Mouse (Mus musculus): ENCODE results near the gene Runx1. TPM values are rescaled to one million over a fixed set of nuclear protein-coding genes. Genes with fewer than 3 reads are reported as not detected.

Gene Runx1
- polyA plus RNA-seq, 1 experiment: 38.8 TPM

DNA sequence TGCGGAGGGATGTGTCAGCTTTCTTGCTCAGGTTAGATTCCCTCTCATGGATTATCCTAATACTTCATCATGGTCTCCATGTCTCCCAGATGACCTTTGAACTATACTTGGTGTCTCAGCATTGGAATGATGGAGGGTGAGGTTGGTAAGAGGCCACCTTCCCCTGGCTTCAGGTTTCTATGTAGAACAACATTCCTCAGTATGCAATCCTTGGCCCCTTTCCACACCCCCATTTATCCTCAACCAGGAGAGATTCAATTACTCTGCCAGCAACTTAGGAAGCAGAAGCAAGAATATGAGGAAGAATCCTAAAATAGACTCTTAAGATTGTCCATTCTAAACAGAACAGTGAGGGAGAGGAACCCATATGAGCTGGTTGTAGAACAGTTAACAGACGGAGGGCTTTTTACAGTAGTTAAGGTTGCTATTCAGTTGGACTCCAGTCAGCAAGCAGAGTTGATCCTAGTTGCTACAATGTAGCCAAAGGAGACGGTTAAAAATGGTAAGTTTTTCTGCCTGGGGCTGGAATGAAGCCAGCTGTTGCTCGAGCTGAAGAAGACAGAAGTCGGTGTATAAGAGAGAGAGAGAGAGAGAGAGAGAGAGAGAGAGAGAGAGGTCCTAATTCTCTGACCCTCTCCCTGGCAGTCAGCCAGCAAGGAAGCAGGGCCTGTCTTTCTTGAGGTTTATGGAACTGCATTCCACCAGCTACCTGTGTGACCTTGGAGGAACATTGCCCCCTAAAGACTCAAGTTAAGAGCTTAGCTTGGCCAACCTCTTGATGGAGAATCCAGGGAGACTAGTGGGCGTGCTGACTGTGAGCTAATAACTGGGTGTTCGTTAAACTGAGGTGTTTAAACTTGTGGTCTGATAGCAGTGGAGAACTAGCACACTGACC is 120.1 kb downstream of the Runx1 start:
- peaks cover 81% of the 10 kb centered on the region for H3K79me2 ChIP-seq (ENCODE audit: control insufficient read depth, insufficient read depth)
- no peak for TF ChIP-seq E2F4 (IDR thresholded peaks at IDR 0.05; ENCODE audit: insufficient read depth)
- TF ChIP-seq POLR2AphosphoS2 (IDR thresholded peaks at IDR 0.05; ENCODE audit: insufficient read length, low read depth): no peak
- no peak for TF ChIP-seq TCF3 (IDR thresholded peaks at IDR 0.05; ENCODE audit: insufficient read length, low read depth)
- TF ChIP-seq TCF12 (IDR thresholded peaks at IDR 0.05; ENCODE audit: insufficient read depth, poor library complexity, severe bottlenecking): no peak
- TF ChIP-seq CEBPB (IDR thresholded peaks at IDR 0.05; ENCODE audit: insufficient read depth, poor library complexity, severe bottlenecking): no peak
- TF ChIP-seq MYOD1 (IDR thresholded peaks at IDR 0.05; ENCODE audit: control insufficient read depth in 1 of 3, insufficient read length in 2 of 3, low read depth in 2 of 3): no peak
- no peak for TF ChIP-seq MYOG (IDR thresholded peaks at IDR 0.05; ENCODE audit: control insufficient read depth in 1 of 3, insufficient read depth in 1 of 3, insufficient read length in 2 of 3, low read depth in 2 of 3)
- no peak for TF ChIP-seq USF1 (IDR thresholded peaks at IDR 0.05; ENCODE audit: low read depth)
- no peak for TF ChIP-seq SRF (IDR thresholded peaks at IDR 0.05; ENCODE audit: control insufficient read depth, insufficient read length, low read depth)

DNA sequence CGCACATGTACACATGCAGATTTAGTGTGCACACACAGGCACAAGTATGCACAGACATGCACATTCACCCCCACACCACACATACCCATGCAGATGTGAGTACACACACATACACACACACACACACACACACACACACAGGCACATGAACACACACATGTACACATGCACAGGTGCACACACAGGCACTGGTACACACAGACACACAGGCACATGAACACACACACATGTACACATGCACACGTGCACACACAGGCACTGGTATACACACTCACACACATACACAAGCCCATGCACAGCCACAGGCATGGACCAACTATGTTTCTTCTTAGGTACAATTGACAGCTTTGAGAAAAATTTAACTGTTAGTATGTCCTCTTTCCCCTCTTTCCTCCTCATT is 122.1 kb downstream of the Runx1 start:
- Histone ChIP-seq H3ac (ENCODE audit: control insufficient read depth, insufficient read length) (no peak overlapping the region), H3K79me2 (ENCODE audit: control insufficient read depth, insufficient read depth) (peaks cover 90% of the 10 kb centered on the region), H3K4me3 (no peak overlapping the region), H3K27me3 (ENCODE audit: control insufficient read depth, insufficient read depth, insufficient read length) (no peaks in the 10 kb centered on the region), H3K4me2 (ENCODE audit: low read depth) (no peak overlapping the region), H3K36me3 (ENCODE audit: control insufficient read depth, insufficient read depth) (no peaks in the 10 kb centered on the region)
- no peak for TF ChIP-seq SRF (IDR thresholded peaks at IDR 0.05; ENCODE audit: control insufficient read depth, insufficient read length, low read depth)
- TF ChIP-seq MAX (IDR thresholded peaks at IDR 0.05; ENCODE audit: low read depth): no peak
- no peak for TF ChIP-seq CEBPB (IDR thresholded peaks at IDR 0.05; ENCODE audit: insufficient read depth, poor library complexity, severe bottlenecking)
- no peak for TF ChIP-seq REST (IDR thresholded peaks at IDR 0.05; ENCODE audit: insufficient read depth, insufficient read length)
- TF ChIP-seq POLR2AphosphoS2 (IDR thresholded peaks at IDR 0.05; ENCODE audit: insufficient read length, low read depth): peak; percentile 74
- no peak for TF ChIP-seq E2F4 (IDR thresholded peaks at IDR 0.05; ENCODE audit: insufficient read depth)
- TF ChIP-seq MYOG (IDR thresholded peaks at IDR 0.05; ENCODE audit: control insufficient read depth in 1 of 3, insufficient read depth in 1 of 3, insufficient read length in 2 of 3, low read depth in 2 of 3): peak in 1 of 3 experiments; percentile 14
- TF ChIP-seq MYOD1 (IDR thresholded peaks at IDR 0.05; ENCODE audit: control insufficient read depth in 1 of 3, insufficient read length in 2 of 3, low read depth in 2 of 3): no peak
- TF ChIP-seq USF1 (IDR thresholded peaks at IDR 0.05; ENCODE audit: low read depth): no peak
- TF ChIP-seq TCF12 (IDR thresholded peaks at IDR 0.05; ENCODE audit: insufficient read depth, poor library complexity, severe bottlenecking): no peak
- TF ChIP-seq POLR2A (IDR thresholded peaks at IDR 0.05; ENCODE audit: insufficient read length, low read depth): peak; percentile 60
- no peak for TF ChIP-seq TCF3 (IDR thresholded peaks at IDR 0.05; ENCODE audit: insufficient read length, low read depth)

More for the DNA sequence above, 120.1 kb downstream of the Runx1 start:
- no peaks in the 10 kb centered on the region for H3K36me3 ChIP-seq (ENCODE audit: control insufficient read depth, insufficient read depth)
- no peak overlapping the region for H3K4me3 ChIP-seq
- no peak overlapping the region for H3ac ChIP-seq (ENCODE audit: control insufficient read depth, insufficient read length)
- no peaks in the 10 kb centered on the region for H3K27me3 ChIP-seq (ENCODE audit: control insufficient read depth, insufficient read depth, insufficient read length)
- no peak overlapping the region for H3K4me2 ChIP-seq (ENCODE audit: low read depth)

DNA sequence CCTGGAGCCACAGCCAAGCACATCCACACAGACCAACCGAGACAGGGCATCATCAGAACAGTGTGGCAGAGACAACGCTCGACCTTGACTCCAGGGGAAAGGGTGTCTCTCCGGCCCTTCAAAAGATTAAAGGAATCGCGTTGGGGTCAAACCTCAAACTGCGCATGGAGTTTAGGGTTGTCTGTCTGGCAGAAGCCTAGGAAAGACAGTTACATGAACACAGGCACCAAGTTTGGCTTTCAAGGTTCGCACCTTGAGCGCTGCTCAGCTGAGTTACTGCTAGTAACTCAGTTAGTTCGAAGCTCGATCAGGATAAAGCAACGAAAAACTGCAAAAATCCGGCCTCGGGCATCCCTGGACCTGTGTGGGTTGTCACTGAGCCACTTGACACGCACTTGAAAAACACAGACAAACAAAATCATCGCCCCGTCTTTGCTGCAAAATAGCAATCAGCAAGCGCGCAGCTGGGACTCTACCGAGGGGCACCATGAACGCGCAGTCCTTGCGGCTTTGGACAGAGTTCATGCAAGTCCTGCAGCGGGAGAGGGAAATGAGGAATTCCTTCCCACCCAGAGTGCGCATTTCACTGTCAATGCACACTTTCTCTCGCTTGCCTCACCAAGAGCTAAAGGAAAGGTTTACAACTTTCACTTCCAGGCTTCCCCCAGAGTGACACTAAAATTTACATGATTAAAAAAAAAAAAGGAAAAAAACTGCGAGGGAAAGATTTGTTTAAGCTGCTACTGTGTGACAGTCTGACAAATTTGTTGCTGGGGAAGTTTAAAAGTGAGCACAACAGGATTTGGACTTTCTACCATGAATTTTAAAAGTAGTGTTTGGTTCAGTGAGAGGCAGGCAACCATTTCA is 126.2 kb downstream of the Runx1 start:
- no peak overlapping the region for H3K4me3 ChIP-seq
- no peak overlapping the region for H3ac ChIP-seq (ENCODE audit: control insufficient read depth, insufficient read length)
- H3K79me2 ChIP-seq (ENCODE audit: control insufficient read depth, insufficient read depth): peaks cover 69% of the 10 kb centered on the region
- H3K4me2 ChIP-seq (ENCODE audit: low read depth): no peak overlapping the region
- H3K36me3 ChIP-seq (ENCODE audit: control insufficient read depth, insufficient read depth): no peaks in the 10 kb centered on the region
- no peaks in the 10 kb centered on the region for H3K27me3 ChIP-seq (ENCODE audit: control insufficient read depth, insufficient read depth, insufficient read length)
- TF ChIP-seq TCF3 (IDR thresholded peaks at IDR 0.05; ENCODE audit: insufficient read length, low read depth) (no peak), POLR2A (IDR thresholded peaks at IDR 0.05; ENCODE audit: insufficient read length, low read depth) (peak; percentile 13)

DNA sequence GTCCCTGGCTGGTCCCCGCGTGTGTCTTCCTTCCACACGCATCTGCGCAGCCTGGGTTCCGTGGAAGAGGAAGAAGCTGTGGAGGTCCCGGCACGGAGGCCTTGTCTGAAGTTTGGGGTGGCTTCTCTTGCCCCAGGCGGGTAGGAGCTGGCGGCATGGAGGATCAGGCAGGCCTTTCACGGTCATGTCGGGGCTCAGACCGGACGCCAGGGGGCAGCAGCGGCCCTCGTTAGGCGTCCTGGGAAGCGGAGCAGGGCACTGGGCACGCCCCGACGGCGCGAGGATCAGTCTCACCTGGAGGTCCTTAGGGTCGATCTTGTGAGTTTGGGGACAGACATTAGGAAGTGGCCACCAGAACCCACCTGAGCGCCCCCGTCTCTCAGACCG is 127.3 kb downstream of the Runx1 start:
- H3K27me3 ChIP-seq (ENCODE audit: control insufficient read depth, insufficient read depth, insufficient read length): no peaks in the 10 kb centered on the region
- TF ChIP-seq POLR2A (IDR thresholded peaks at IDR 0.05; ENCODE audit: insufficient read length, low read depth): peak; percentile 27
- no peak for TF ChIP-seq MAX (IDR thresholded peaks at IDR 0.05; ENCODE audit: low read depth)
- no peak for TF ChIP-seq MYOD1 (IDR thresholded peaks at IDR 0.05; ENCODE audit: control insufficient read depth in 1 of 3, insufficient read length in 2 of 3, low read depth in 2 of 3)
- TF ChIP-seq E2F4 (IDR thresholded peaks at IDR 0.05; ENCODE audit: insufficient read depth): no peak
- no peaks in the 10 kb centered on the region for H3K36me3 ChIP-seq (ENCODE audit: control insufficient read depth, insufficient read depth)
- peaks cover 69% of the 10 kb centered on the region for H3K79me2 ChIP-seq (ENCODE audit: control insufficient read depth, insufficient read depth)
- H3ac ChIP-seq (ENCODE audit: control insufficient read depth, insufficient read length): peak overlapping the region; percentile 86
- peak overlapping the region; percentile 90 for H3K4me2 ChIP-seq (ENCODE audit: low read depth)
- H3K4me3 ChIP-seq: peak overlapping the region; percentile 97

Data from myocyte (in vitro differentiated cells).